32 mouse cellular contexts compared by ENCODE assay signal in genomic region chr2:76548171-76548570, GRCm38 (mm10).
A peak's percentile ranks its signal among the peaks of the same experiment; 100 is the strongest.
DNase-seq lines count a peak whose midpoint lies in the region; ATAC-seq lines count a peak whose summit lies in the region.
"Had no signal": no experiment of that assay in that cellular context is flagged by ENCODE, and none has a peak within 500 bp of the region (broad histone marks: within the 10 kb centered on the region; RNA-seq: fewer than 3 reads in every experiment).

No protein-coding gene starts in this region.

- H3K4me3 ChIP-seq in lung, embryonic 16.5 days (ENCODE audit: low read length): no peak overlapping the region
- H3K4me3 ChIP-seq: embryonic facial prominence, embryonic 15.5 days; forebrain, embryonic 12.5 days; gastrocnemius, adult 2 months; heart, adult 2 months; heart, embryonic 12.5 days; kidney, embryonic 15.5 days; layer of hippocampus, adult 2 months; left cerebral cortex, adult 2 months; liver, embryonic 12.5 days; megakaryocyte, embryonic 14.5 days; midbrain, embryonic 12.5 days; myocyte; neural tube, embryonic 12.5 days had no signal

- H3K4me1 ChIP-seq in lung, embryonic 16.5 days (replicated peaks; ENCODE audit: control insufficient read depth, insufficient read depth, low read length): peaks cover 9% of the 10 kb centered on the region
- H3K4me1 ChIP-seq: embryonic facial prominence, embryonic 15.5 days; forebrain, embryonic 12.5 days; heart, embryonic 12.5 days; liver, embryonic 12.5 days; megakaryocyte, embryonic 14.5 days; midbrain, embryonic 12.5 days; neural tube, embryonic 12.5 days had no signal

- peak; percentile 85 for ATAC-seq in lung, embryonic 16.5 days (ENCODE audit: low read depth)
- ATAC-seq: inflammation-experienced regulatory T-cells, adult 6 months; liver, embryonic 12.5 days; liver, postnatal 0 days; Patski had no signal

- no peaks in the 10 kb centered on the region for H3K9me3 ChIP-seq in lung, embryonic 16.5 days (ENCODE audit: control insufficient read depth, low read length)
- H3K9me3 ChIP-seq: embryonic facial prominence, embryonic 15.5 days; forebrain, embryonic 12.5 days; heart, embryonic 12.5 days; kidney, embryonic 15.5 days; liver, embryonic 12.5 days; midbrain, embryonic 12.5 days; neural tube, embryonic 12.5 days had no signal

- H3K9ac ChIP-seq in lung, embryonic 16.5 days (ENCODE audit: low read length): no peak overlapping the region
- H3K9ac ChIP-seq: embryonic facial prominence, embryonic 15.5 days; forebrain, embryonic 12.5 days; heart, embryonic 12.5 days; hindbrain, embryonic 14.5 days; kidney, embryonic 15.5 days; liver, embryonic 12.5 days; liver, postnatal 0 days; midbrain, embryonic 12.5 days; neural tube, embryonic 12.5 days had no signal

- H3K27me3 ChIP-seq in lung, embryonic 16.5 days (ENCODE audit: control insufficient read depth, insufficient read depth, low read depth, low read length): no peaks in the 10 kb centered on the region
- H3K27me3 ChIP-seq: embryonic facial prominence, embryonic 15.5 days; forebrain, embryonic 12.5 days; heart, embryonic 12.5 days; kidney, embryonic 15.5 days; liver, embryonic 12.5 days; megakaryocyte, embryonic 14.5 days; midbrain, embryonic 12.5 days; neural tube, embryonic 12.5 days; Patski had no signal

- H3K36me3 ChIP-seq in lung, embryonic 16.5 days (ENCODE audit: control insufficient read depth, insufficient read depth, low read length): no peaks in the 10 kb centered on the region
- H3K36me3 ChIP-seq: embryonic facial prominence, embryonic 15.5 days; forebrain, embryonic 12.5 days; heart, embryonic 12.5 days; kidney, embryonic 15.5 days; liver, embryonic 12.5 days; midbrain, embryonic 12.5 days; neural tube, embryonic 12.5 days had no signal

- H3K27ac ChIP-seq in lung, embryonic 16.5 days (ENCODE audit: low read length): peak overlapping the region; percentile 80
- H3K27ac ChIP-seq: embryonic facial prominence, embryonic 15.5 days; forebrain, embryonic 12.5 days; gastrocnemius, adult 2 months; heart, adult 2 months; hindbrain, embryonic 14.5 days; kidney, embryonic 15.5 days; layer of hippocampus, adult 2 months; left cerebral cortex, adult 2 months; liver, embryonic 12.5 days; midbrain, embryonic 12.5 days; neural tube, embryonic 12.5 days had no signal

- H3K4me2 ChIP-seq in lung, embryonic 16.5 days (ENCODE audit: low read depth, low read length): no peak overlapping the region
- H3K4me2 ChIP-seq: embryonic facial prominence, embryonic 15.5 days; forebrain, embryonic 12.5 days; heart, embryonic 12.5 days; hindbrain, embryonic 14.5 days; kidney, embryonic 15.5 days; liver, embryonic 12.5 days; midbrain, embryonic 12.5 days; neural tube, embryonic 12.5 days had no signal

- DNase-seq in heart, adult 11 months: peak; percentile 55
- DNase-seq in heart, postnatal 4 days: no peak
- DNase-seq in lung, adult 18-20 months: peak; percentile 77 to 86
- peak; percentile 85 for DNase-seq in lung, postnatal 36 days
- DNase-seq in cerebellum, adult 11 months: no peak
- no peak for DNase-seq in kidney, adult 8-10 months
- DNase-seq: cerebellum, adult 18-20 months; cerebellum, postnatal 10 days; gastrocnemius, adult 2 months; gastrocnemius, postnatal 36 days; heart, adult 2 months; kidney, adult 11 months; kidney, postnatal 36 days; left cerebral cortex, postnatal 4 days; liver, postnatal 0 days; thymus, adult 2 months; thymus, postnatal 4 days had no signal

- 49% methylated on average over 10 of the region's 10 CpGs for WGBS in lung, embryonic 16.5 days

Comparison
In these comparisons a context has a peak if more than half of its experiments do, and no peak if none do; other contexts are left out.
1. DNase-seq: peak in heart, adult 11 months (single experiment), lung, adult 18-20 months (2 of 2) and lung, postnatal 36 days (single experiment); none in heart, postnatal 4 days (single experiment), cerebellum, adult 11 months (single experiment) and kidney, adult 8-10 months (0 of 2).